Mouse (Mus musculus): Measurements from ENCODE around the gene T2. TPM values are rescaled to one million over a fixed set of nuclear protein-coding genes. Genes with fewer than 3 reads are reported as not detected.
"Not testable (repeated sequence)": the region's sequence is repeated elsewhere in the genome, so short reads cannot be mapped to it uniquely, and the experiment has no call there.

T2 gene
- polyA plus RNA-seq, 1 experiment from 2014 or later = 0.50 TPM

DNA sequence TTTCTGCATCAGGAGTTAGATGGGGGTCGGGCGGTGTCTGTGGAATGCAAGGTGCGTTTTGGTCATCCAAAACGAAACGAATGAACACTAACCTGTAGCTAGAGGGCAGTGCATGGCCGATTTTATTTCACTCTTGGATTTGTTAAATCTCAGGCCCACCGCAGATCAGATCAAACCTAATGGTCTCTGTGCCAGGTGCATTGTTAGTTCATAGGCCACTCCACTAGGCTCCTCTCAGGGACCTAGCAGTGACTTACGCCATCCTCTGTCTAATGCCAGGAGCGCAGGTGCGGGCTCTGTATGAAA, 34.0 kb downstream of the T2 start:
- Histone ChIP-seq H3K36me3 (ENCODE audit: insufficient read depth, low read length) (no peaks in the 10 kb centered on the region), H3K27me3 (ENCODE audit: insufficient read depth, low read length) (peaks cover 26% of the 10 kb centered on the region; the same call in 1 of the 2 replicates), H3K9ac (ENCODE audit: low read depth, low read length) (no peak overlapping the region), H3K9me3 (replicated peaks; ENCODE audit: low read length) (no peaks in the 10 kb centered on the region), H3K4me3 (replicated peaks; ENCODE audit: low read depth, low read length) (no peak overlapping the region), H3K27ac (no peak overlapping the region), H3K4me2 (ENCODE audit: low read length) (peak overlapping the region; percentile 45; the same call in 1 of the 2 replicates), H3K4me1 (replicated peaks; ENCODE audit: insufficient read depth, low read length) (peaks cover 3% of the 10 kb centered on the region; the same call in 1 of the 2 replicates)
- peak; percentile 58 for TF ChIP-seq CTCF (IDR thresholded peaks at IDR 0.05; ENCODE audit: low read depth)
- 7% methylated on average over 10 of the region's 10 CpGs for WGBS
- no peak for DNase-seq (ENCODE audit: low spot score)
- 0 out of 2 replicates have a peak, but pooled peaks have one; percentile 17 for ATAC-seq (replicated peaks; ENCODE audit: low FRiP score, low read depth)

DNA sequence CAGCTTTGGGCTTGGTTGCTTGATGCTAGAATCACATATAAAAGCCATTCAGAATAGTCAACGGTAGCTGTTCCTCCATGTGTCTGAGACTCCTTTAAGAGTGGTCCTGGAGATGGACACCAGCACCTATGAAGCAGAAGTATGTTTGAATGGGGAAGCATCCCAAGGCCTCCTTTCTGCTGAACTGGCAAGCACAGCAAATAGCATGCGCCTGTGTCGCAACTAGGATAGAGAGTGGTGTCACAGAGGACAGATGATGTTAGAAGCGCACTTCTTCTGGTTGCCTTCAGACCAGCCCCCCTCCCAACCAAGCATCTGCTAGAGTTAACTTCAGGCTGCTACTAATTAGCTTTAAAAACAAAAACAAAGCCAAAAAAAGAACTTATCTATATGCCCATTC, 34.7 kb downstream of the T2 start:
- H3K4me3 ChIP-seq (replicated peaks; ENCODE audit: low read depth, low read length) = no peak overlapping the region
- DNase-seq (ENCODE audit: low spot score) (no peak), ATAC-seq (replicated peaks; ENCODE audit: low FRiP score, low read depth) (no peak)
- H3K9me3 ChIP-seq (replicated peaks; ENCODE audit: low read length) = no peaks in the 10 kb centered on the region
- H3K36me3 ChIP-seq (ENCODE audit: insufficient read depth, low read length) = no peaks in the 10 kb centered on the region
- 64% methylated on average over 4 of the region's 4 CpGs for WGBS
- H3K9ac ChIP-seq (ENCODE audit: low read depth, low read length) = no peak overlapping the region
- no peak for TF ChIP-seq CTCF (IDR thresholded peaks at IDR 0.05; ENCODE audit: low read depth)
- peaks cover 26% of the 10 kb centered on the region; the same call in 1 of the 2 replicates for H3K27me3 ChIP-seq (ENCODE audit: insufficient read depth, low read length)
- H3K4me2 ChIP-seq (ENCODE audit: low read length) = no peak overlapping the region
- H3K4me1 ChIP-seq (replicated peaks; ENCODE audit: insufficient read depth, low read length) = peaks cover 3% of the 10 kb centered on the region; the same call in 1 of the 2 replicates
- H3K27ac ChIP-seq = no peak overlapping the region

DNA sequence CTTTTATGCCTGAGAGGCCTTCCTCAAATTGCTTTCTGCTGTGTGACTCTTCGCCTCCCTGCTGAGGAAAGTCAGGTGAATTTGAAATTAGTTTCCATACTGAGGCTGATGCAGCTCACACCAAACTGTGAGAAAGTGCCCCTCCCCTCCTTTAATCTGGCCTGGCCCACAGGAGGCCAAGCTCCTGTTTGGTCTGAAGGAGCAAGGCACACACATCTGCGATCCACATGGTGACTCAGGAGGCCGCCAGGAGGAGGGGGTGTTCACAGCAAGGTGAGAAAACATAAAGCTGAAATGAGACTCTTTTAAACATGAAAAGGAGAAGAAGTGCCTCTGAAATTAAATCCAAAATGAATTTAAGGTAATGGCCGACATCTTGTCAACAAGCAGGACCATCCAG, 40.6 kb downstream of the T2 start:
- no peak overlapping the region for H3K4me2 ChIP-seq (ENCODE audit: low read length)
- no peaks in the 10 kb centered on the region for H3K9me3 ChIP-seq (replicated peaks; ENCODE audit: low read length)
- H3K4me1 ChIP-seq (replicated peaks; ENCODE audit: insufficient read depth, low read length) = no peaks in the 10 kb centered on the region
- no peak overlapping the region for H3K27ac ChIP-seq
- no peak for TF ChIP-seq CTCF (IDR thresholded peaks at IDR 0.05; ENCODE audit: low read depth)
- no peak overlapping the region for H3K4me3 ChIP-seq (replicated peaks; ENCODE audit: low read depth, low read length)
- DNase-seq (ENCODE audit: low spot score) = no peak
- no peak for ATAC-seq (replicated peaks; ENCODE audit: low FRiP score, low read depth)
- H3K27me3 ChIP-seq (ENCODE audit: insufficient read depth, low read length) = no peaks in the 10 kb centered on the region
- WGBS = 54% methylated on average over 4 of the region's 4 CpGs
- H3K36me3 ChIP-seq (ENCODE audit: insufficient read depth, low read length) = no peaks in the 10 kb centered on the region
- no peak overlapping the region for H3K9ac ChIP-seq (ENCODE audit: low read depth, low read length)

DNA sequence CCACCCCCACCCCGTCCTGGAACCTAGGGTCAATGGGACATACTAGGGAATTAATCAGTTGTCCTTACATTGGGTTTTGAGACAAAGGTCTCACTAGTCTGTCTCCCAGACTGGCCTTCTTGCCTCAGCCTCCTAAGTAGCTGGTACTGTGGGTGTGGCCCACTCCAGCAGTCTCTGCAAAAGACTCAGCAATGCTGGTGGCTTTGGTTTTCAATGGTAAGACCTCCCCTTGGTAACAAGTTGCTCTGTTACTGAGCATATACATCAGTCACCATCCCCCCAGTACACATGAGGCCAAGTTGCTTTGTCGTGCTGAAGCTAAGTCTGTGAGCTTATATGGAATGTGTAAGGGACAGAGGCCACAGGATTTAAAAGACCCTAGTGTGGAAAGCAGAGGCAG, 42.2 kb downstream of the T2 start:
- no peak for TF ChIP-seq CTCF (IDR thresholded peaks at IDR 0.05; ENCODE audit: low read depth)
- H3K4me1 ChIP-seq (replicated peaks; ENCODE audit: insufficient read depth, low read length) = no peaks in the 10 kb centered on the region
- H3K9ac ChIP-seq (ENCODE audit: low read depth, low read length) = no peak overlapping the region
- H3K4me2 ChIP-seq (ENCODE audit: low read length) = no peak overlapping the region
- ATAC-seq (replicated peaks; ENCODE audit: low FRiP score, low read depth) (no peak), DNase-seq (ENCODE audit: low spot score) (no peak)
- H3K4me3 ChIP-seq (replicated peaks; ENCODE audit: low read depth, low read length) = no peak overlapping the region
- H3K27me3 ChIP-seq (ENCODE audit: insufficient read depth, low read length) = no peaks in the 10 kb centered on the region
- no peaks in the 10 kb centered on the region for H3K36me3 ChIP-seq (ENCODE audit: insufficient read depth, low read length)
- H3K27ac ChIP-seq = no peak overlapping the region
- 78% methylated on average over 2 of the region's 2 CpGs for WGBS
- H3K9me3 ChIP-seq (replicated peaks; ENCODE audit: low read length) = no peaks in the 10 kb centered on the region

DNA sequence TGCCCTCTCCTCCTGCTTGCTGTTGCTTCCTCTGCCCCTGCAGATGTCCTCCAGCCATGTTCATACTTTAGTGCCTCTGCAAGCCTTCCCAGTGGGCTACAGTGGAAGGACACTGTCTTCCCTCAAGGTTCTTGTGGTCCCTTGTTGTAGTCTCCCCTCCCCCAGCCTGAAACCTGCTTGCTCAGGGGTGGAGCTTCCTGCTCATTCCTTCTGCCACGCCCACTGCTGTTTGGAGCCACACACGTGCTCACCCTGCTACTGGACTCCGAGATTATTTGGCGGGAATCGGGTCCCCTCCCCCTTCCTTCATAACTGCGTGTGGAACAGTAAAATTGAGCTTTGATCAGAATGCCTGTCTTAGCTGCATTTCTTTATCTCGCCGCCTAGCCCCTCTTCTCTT, 48.1 kb downstream of the T2 start:
- not testable (repeated sequence) for H3K4me1 ChIP-seq (replicated peaks; ENCODE audit: insufficient read depth, low read length); H3K27me3 ChIP-seq (ENCODE audit: insufficient read depth, low read length); DNase-seq (ENCODE audit: low spot score); H3K4me3 ChIP-seq (replicated peaks; ENCODE audit: low read depth, low read length); ATAC-seq (replicated peaks; ENCODE audit: low FRiP score, low read depth); H3K4me2 ChIP-seq (ENCODE audit: low read length); H3K9me3 ChIP-seq (replicated peaks; ENCODE audit: low read length); H3K36me3 ChIP-seq (ENCODE audit: insufficient read depth, low read length); H3K27ac ChIP-seq; H3K9ac ChIP-seq (ENCODE audit: low read depth, low read length)
- WGBS = 38% methylated on average over 6 of the region's 8 CpGs

DNA sequence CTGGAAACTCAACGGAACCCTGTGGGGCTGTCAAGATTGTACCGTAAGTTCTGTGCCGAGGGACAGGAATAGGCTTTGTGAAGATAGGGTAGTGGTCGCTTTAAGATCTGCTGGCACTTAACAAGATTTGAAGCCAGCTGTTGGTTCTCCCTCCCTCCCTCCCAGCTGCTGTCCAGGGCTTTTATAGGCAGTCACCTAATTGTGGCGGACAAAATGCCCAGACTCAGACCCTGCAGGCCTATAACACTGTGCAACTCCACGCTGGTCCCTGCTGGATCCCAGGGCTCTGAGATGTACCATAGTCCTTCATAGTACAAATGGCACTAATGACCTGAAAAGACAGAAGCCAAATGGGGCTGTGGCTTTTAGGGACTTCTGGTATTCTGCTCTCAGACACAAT, 50.5 kb downstream of the T2 start:
- no peaks in the 10 kb centered on the region for H3K36me3 ChIP-seq (ENCODE audit: insufficient read depth, low read length)
- H3K27ac ChIP-seq = no peak overlapping the region
- H3K27me3 ChIP-seq (ENCODE audit: insufficient read depth, low read length) = no peaks in the 10 kb centered on the region
- 41% methylated on average over 6 of the region's 6 CpGs for WGBS
- no peak overlapping the region for H3K9ac ChIP-seq (ENCODE audit: low read depth, low read length)
- H3K4me1 ChIP-seq (replicated peaks; ENCODE audit: insufficient read depth, low read length) = 0 out of 2 replicates have a peak, but pooled peaks cover 4% of the 10 kb centered on the region
- H3K9me3 ChIP-seq (replicated peaks; ENCODE audit: low read length) = no peaks in the 10 kb centered on the region
- DNase-seq (ENCODE audit: low spot score) = no peak
- no peak for ATAC-seq (replicated peaks; ENCODE audit: low FRiP score, low read depth)
- H3K4me2 ChIP-seq (ENCODE audit: low read length) = no peak overlapping the region
- TF ChIP-seq CTCF (IDR thresholded peaks at IDR 0.05; ENCODE audit: low read depth) = no peak
- no peak overlapping the region for H3K4me3 ChIP-seq (replicated peaks; ENCODE audit: low read depth, low read length)

DNA sequence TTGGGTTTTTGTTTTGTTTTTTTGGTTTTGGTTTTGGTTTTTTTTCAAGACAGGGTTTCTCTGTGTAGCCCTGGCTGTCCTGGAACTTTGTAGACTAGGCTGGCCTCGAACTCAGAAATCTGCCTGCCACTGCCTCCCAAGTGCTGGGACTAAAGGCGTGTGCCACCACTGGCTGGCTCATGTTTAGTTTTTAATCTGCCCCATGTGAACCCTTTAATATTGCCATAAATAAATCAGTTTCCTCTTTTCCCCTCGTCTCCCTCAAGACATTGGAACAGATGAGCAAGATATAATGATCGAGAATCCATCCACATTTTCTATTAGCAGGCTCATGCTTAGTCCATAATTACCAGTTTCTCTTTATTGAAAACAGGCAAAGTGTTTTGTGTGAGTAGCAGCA, 52.2 kb downstream of the T2 start:
- WGBS = 77% methylated on average over 4 of the region's 4 CpGs
- not testable (repeated sequence) for DNase-seq (ENCODE audit: low spot score); H3K4me2 ChIP-seq (ENCODE audit: low read length); H3K27me3 ChIP-seq (ENCODE audit: insufficient read depth, low read length); H3K36me3 ChIP-seq (ENCODE audit: insufficient read depth, low read length); H3K4me1 ChIP-seq (replicated peaks; ENCODE audit: insufficient read depth, low read length); H3K9me3 ChIP-seq (replicated peaks; ENCODE audit: low read length); H3K9ac ChIP-seq (ENCODE audit: low read depth, low read length); H3K4me3 ChIP-seq (replicated peaks; ENCODE audit: low read depth, low read length); ATAC-seq (replicated peaks; ENCODE audit: low FRiP score, low read depth); H3K27ac ChIP-seq
